ENCODE assay signal across 11 mouse cellular contexts in genomic region chr1:75449377-75450135, GRCm38 (mm10). TPM values are rescaled to one million over a fixed set of nuclear protein-coding genes. Genes with fewer than 3 reads are reported as not detected.
A peak's percentile ranks its signal among the peaks of the same experiment; 100 is the strongest.
DNase-seq lines count a peak whose midpoint lies in the region; ATAC-seq and TF ChIP-seq lines count a peak whose summit lies in the region.
"Had no signal": no experiment of that assay in that cellular context is flagged by ENCODE, and none has a peak within 500 bp of the region (broad histone marks: within the 10 kb centered on the region; RNA-seq: fewer than 3 reads in every experiment).

No protein-coding gene starts in this region.

- no peak overlapping the region for H3K9ac ChIP-seq in heart, embryonic 12.5 days
- H3K9ac ChIP-seq in embryonic facial prominence, embryonic 13.5 days = peak overlapping the region; percentile 68; the same call in 1 of the 2 replicates
- peak overlapping the region; percentile 54; the same call in 1 of the 2 replicates for H3K9ac ChIP-seq in intestine, embryonic 16.5 days (ENCODE audit: low read depth, low read length)
- H3K9ac ChIP-seq in midbrain, embryonic 15.5 days = peak overlapping the region; percentile 66; the same call in 1 of the 2 replicates

- peaks cover 89% of the 10 kb centered on the region for H3K27me3 ChIP-seq in heart, embryonic 12.5 days (replicated peaks)
- peaks cover 97% of the 10 kb centered on the region for H3K27me3 ChIP-seq in embryonic facial prominence, embryonic 13.5 days
- peaks cover 68% of the 10 kb centered on the region for H3K27me3 ChIP-seq in intestine, embryonic 16.5 days (replicated peaks; ENCODE audit: control insufficient read depth, insufficient read depth, low read length)
- H3K27me3 ChIP-seq in midbrain, embryonic 15.5 days (replicated peaks) = peaks cover 15% of the 10 kb centered on the region

- TF ChIP-seq CTCF in lung, adult 2 months (IDR thresholded peaks at IDR 0.05; ENCODE audit: insufficient read depth, low read length) = no peak

- TF ChIP-seq POLR2A in lung, adult 2 months (IDR thresholded peaks at IDR 0.05; ENCODE audit: borderline replicate concordance, extremely low read depth, low read depth, low read length) = no peak

- WGBS in heart, embryonic 12.5 days = 4% methylated on average over 8 of the region's 8 CpGs
- 6% methylated on average over 8 of the region's 8 CpGs for WGBS in embryonic facial prominence, embryonic 13.5 days
- 13% methylated on average over 8 of the region's 8 CpGs for WGBS in intestine, embryonic 16.5 days
- WGBS in midbrain, embryonic 15.5 days = 2% methylated on average over 8 of the region's 8 CpGs
- WGBS in lung, adult 2 months = 9% methylated on average over 8 of the region's 8 CpGs

- no peak for DNase-seq in heart, adult 18-20 months
- no peak for DNase-seq in right cerebral cortex, postnatal 25 days
- no peak for DNase-seq in adrenal gland, postnatal 4 days (ENCODE audit: low spot score in 2 of 2)
- DNase-seq in lung, adult 2 months = no peak
- DNase-seq: kidney, adult 18-20 months; thymus, postnatal 25 days had no signal

- H3K4me2 ChIP-seq in heart, embryonic 12.5 days = peak overlapping the region; percentile 71
- peak overlapping the region; percentile 63 for H3K4me2 ChIP-seq in embryonic facial prominence, embryonic 13.5 days
- peak overlapping the region; percentile 47; the same call in 1 of the 2 replicates for H3K4me2 ChIP-seq in intestine, embryonic 16.5 days (ENCODE audit: low read depth, low read length)
- H3K4me2 ChIP-seq in midbrain, embryonic 15.5 days = peak overlapping the region; percentile 78

- H3K9me3 ChIP-seq in heart, embryonic 12.5 days (replicated peaks) = no peaks in the 10 kb centered on the region
- no peaks in the 10 kb centered on the region for H3K9me3 ChIP-seq in embryonic facial prominence, embryonic 13.5 days
- H3K9me3 ChIP-seq in intestine, embryonic 16.5 days (ENCODE audit: control insufficient read depth, low read length) = no peaks in the 10 kb centered on the region
- H3K9me3 ChIP-seq in midbrain, embryonic 15.5 days = no peaks in the 10 kb centered on the region

- H3K4me3 ChIP-seq in heart, embryonic 12.5 days = 0 out of 2 replicates have a peak overlapping the region, but pooled peaks have one; percentile 36
- 0 out of 2 replicates have a peak overlapping the region, but pooled peaks have one; percentile 36 for H3K4me3 ChIP-seq in embryonic facial prominence, embryonic 13.5 days
- peak overlapping the region; percentile 26; the same call in 1 of the 2 replicates for H3K4me3 ChIP-seq in intestine, embryonic 16.5 days (ENCODE audit: low read length)
- peak overlapping the region; percentile 44 for H3K4me3 ChIP-seq in midbrain, embryonic 15.5 days
- H3K4me3 ChIP-seq in lung, adult 2 months (replicated peaks; ENCODE audit: extremely low read depth, low read depth, low read length) = no peak overlapping the region

- ATAC-seq in heart, embryonic 12.5 days (ENCODE audit: insufficient number of reproducible peaks, low FRiP score) = no peak
- no peak for ATAC-seq in embryonic facial prominence, embryonic 13.5 days (ENCODE audit: insufficient number of reproducible peaks, insufficient read depth, low FRiP score, low TSS enrichment, low read depth)
- no peak for ATAC-seq in intestine, embryonic 16.5 days
- ATAC-seq in midbrain, embryonic 15.5 days (replicated peaks) = no peak

- H3K4me1 ChIP-seq in heart, embryonic 12.5 days (replicated peaks) = peaks cover 68% of the 10 kb centered on the region
- peaks cover 71% of the 10 kb centered on the region for H3K4me1 ChIP-seq in embryonic facial prominence, embryonic 13.5 days
- H3K4me1 ChIP-seq in intestine, embryonic 16.5 days (ENCODE audit: control insufficient read depth, insufficient read depth, low read length) = peaks cover 52% of the 10 kb centered on the region
- peaks cover 71% of the 10 kb centered on the region for H3K4me1 ChIP-seq in midbrain, embryonic 15.5 days
- no peaks in the 10 kb centered on the region for H3K4me1 ChIP-seq in lung, adult 2 months (ENCODE audit: control insufficient read depth, insufficient read depth, low read length)

- no peaks in the 10 kb centered on the region for H3K36me3 ChIP-seq in heart, embryonic 12.5 days
- no peaks in the 10 kb centered on the region for H3K36me3 ChIP-seq in embryonic facial prominence, embryonic 13.5 days
- no peaks in the 10 kb centered on the region for H3K36me3 ChIP-seq in intestine, embryonic 16.5 days (ENCODE audit: control insufficient read depth, insufficient read depth, low read length)
- no peaks in the 10 kb centered on the region for H3K36me3 ChIP-seq in midbrain, embryonic 15.5 days (replicated peaks)

- no peak overlapping the region for H3K27ac ChIP-seq in heart, embryonic 12.5 days (ENCODE audit: poor library complexity, severe bottlenecking)
- no peak overlapping the region for H3K27ac ChIP-seq in embryonic facial prominence, embryonic 13.5 days
- H3K27ac ChIP-seq in intestine, embryonic 16.5 days (ENCODE audit: low read length) = no peak overlapping the region
- H3K27ac ChIP-seq in midbrain, embryonic 15.5 days = peak overlapping the region; percentile 82

RNA-seq across cellular contexts. Expression of gene Asic4, which starts 0.7 kb away (rescaled TPM):
- 0.24 and 0.33 TPM in 2 replicates for polyA plus RNA-seq in heart, embryonic 12.5 days (2016; fragmentation: Nextera tagmentation; extraction: Ambion mirVana)
- not detected for total RNA-seq in heart, adult 18-20 months (2021)
- polyA plus RNA-seq in embryonic facial prominence, embryonic 13.5 days (2015; fragmentation: Nextera tagmentation; extraction: Ambion mirVana) = 0.30 and 0.45 TPM in 2 replicates
- 2.0 and 2.4 TPM in 2 replicates for polyA plus RNA-seq in intestine, embryonic 16.5 days (2015; fragmentation: Nextera tagmentation; extraction: Ambion mirVana)
- polyA plus RNA-seq in midbrain, embryonic 15.5 days (2015; fragmentation: Nextera tagmentation; extraction: Ambion mirVana) = 64.4 and 73.2 TPM in 2 replicates
- total RNA-seq in adrenal gland, postnatal 4 days (2021) = 10 to 100 TPM; 10.4 to 11.9 TPM
- polyA plus RNA-seq in lung, adult 2 months (2012; rRNA removed) = 0.05 TPM in 1 of 2 replicates, not detected in the other
- total RNA-seq: monocyte, adult 5-6 weeks had no signal

RNA-seq across cellular contexts. Expression of gene Gmppa, which starts 13.8 kb away (rescaled TPM):
- 67.7 and 69.1 TPM in 2 replicates for polyA plus RNA-seq in heart, embryonic 12.5 days (2016; fragmentation: Nextera tagmentation; extraction: Ambion mirVana)
- 10 to 100 TPM; 34.5 to 38.2 TPM for total RNA-seq in heart, adult 18-20 months (2021)
- 74.2 and 83.0 TPM in 2 replicates for polyA plus RNA-seq in embryonic facial prominence, embryonic 13.5 days (2015; fragmentation: Nextera tagmentation; extraction: Ambion mirVana)
- polyA plus RNA-seq in intestine, embryonic 16.5 days (2015; fragmentation: Nextera tagmentation; extraction: Ambion mirVana) = 134 and 137 TPM in 2 replicates
- polyA plus RNA-seq in midbrain, embryonic 15.5 days (2015; fragmentation: Nextera tagmentation; extraction: Ambion mirVana) = 86.1 and 98.7 TPM in 2 replicates
- total RNA-seq in adrenal gland, postnatal 4 days (2021) = 10 to 100 TPM; 71.3 to 82.4 TPM
- 106 and 125 TPM in 2 replicates for polyA plus RNA-seq in lung, adult 2 months (2012; rRNA removed)

RNA-seq across cellular contexts. Expression of gene Chpf, which starts 29.6 kb away (rescaled TPM):
- 35.2 and 37.8 TPM in 2 replicates for polyA plus RNA-seq in heart, embryonic 12.5 days (2016; fragmentation: Nextera tagmentation; extraction: Ambion mirVana)
- total RNA-seq in heart, adult 18-20 months (2021) = 10 to 100 TPM; 22.0 to 22.4 TPM
- polyA plus RNA-seq in embryonic facial prominence, embryonic 13.5 days (2015; fragmentation: Nextera tagmentation; extraction: Ambion mirVana) = 30.6 and 31.5 TPM in 2 replicates
- 25.2 and 28.8 TPM in 2 replicates for polyA plus RNA-seq in intestine, embryonic 16.5 days (2015; fragmentation: Nextera tagmentation; extraction: Ambion mirVana)
- polyA plus RNA-seq in midbrain, embryonic 15.5 days (2015; fragmentation: Nextera tagmentation; extraction: Ambion mirVana) = 42.3 and 45.8 TPM in 2 replicates
- 10 to 100 TPM; 60.3 to 62.6 TPM for total RNA-seq in adrenal gland, postnatal 4 days (2021)
- polyA plus RNA-seq in lung, adult 2 months (2012; rRNA removed) = 89.7 and 127 TPM in 2 replicates

RNA-seq across cellular contexts. Expression of gene Tmem198, which starts 29.8 kb away (rescaled TPM):
- polyA plus RNA-seq in heart, embryonic 12.5 days (2016; fragmentation: Nextera tagmentation; extraction: Ambion mirVana) = 0.41 and 0.49 TPM in 2 replicates
- under 1 TPM; 0.30 to 0.46 TPM for total RNA-seq in heart, adult 18-20 months (2021)
- 1.1 and 1.5 TPM in 2 replicates for polyA plus RNA-seq in embryonic facial prominence, embryonic 13.5 days (2015; fragmentation: Nextera tagmentation; extraction: Ambion mirVana)
- 1.5 and 1.9 TPM in 2 replicates for polyA plus RNA-seq in intestine, embryonic 16.5 days (2015; fragmentation: Nextera tagmentation; extraction: Ambion mirVana)
- 59.2 and 60.0 TPM in 2 replicates for polyA plus RNA-seq in midbrain, embryonic 15.5 days (2015; fragmentation: Nextera tagmentation; extraction: Ambion mirVana)
- total RNA-seq in adrenal gland, postnatal 4 days (2021) = 1 to 10 TPM; 4.0 to 5.0 TPM
- 5.2 and 7.4 TPM in 2 replicates for polyA plus RNA-seq in lung, adult 2 months (2012; rRNA removed)

RNA-seq across cellular contexts. Expression of gene Obsl1, which starts 56.7 kb away (rescaled TPM):
- polyA plus RNA-seq in heart, embryonic 12.5 days (2016; fragmentation: Nextera tagmentation; extraction: Ambion mirVana) = 137 and 147 TPM in 2 replicates
- 100 to 1,000 TPM; 107 to 108 TPM for total RNA-seq in heart, adult 18-20 months (2021)
- 62.3 and 67.1 TPM in 2 replicates for polyA plus RNA-seq in embryonic facial prominence, embryonic 13.5 days (2015; fragmentation: Nextera tagmentation; extraction: Ambion mirVana)
- 38.7 and 42.7 TPM in 2 replicates for polyA plus RNA-seq in intestine, embryonic 16.5 days (2015; fragmentation: Nextera tagmentation; extraction: Ambion mirVana)
- 29.3 and 31.9 TPM in 2 replicates for polyA plus RNA-seq in midbrain, embryonic 15.5 days (2015; fragmentation: Nextera tagmentation; extraction: Ambion mirVana)
- 100 to 1,000 TPM; 241 to 242 TPM for total RNA-seq in adrenal gland, postnatal 4 days (2021)
- 20.7 and 26.1 TPM in 2 replicates for polyA plus RNA-seq in lung, adult 2 months (2012; rRNA removed)
- total RNA-seq: monocyte, adult 5-6 weeks had no signal

Comparison
In these comparisons a context has a peak if more than half of its experiments do, and no peak if none do; other contexts are left out.
1. RNA of gene Asic4, which starts 0.7 kb away (polyA plus RNA-seq): 64.4 to 73.2 TPM in midbrain, embryonic 15.5 days; 2.0 to 2.4 TPM in intestine, embryonic 16.5 days, 0.30 to 0.45 TPM in embryonic facial prominence, embryonic 13.5 days, 0.24 to 0.33 TPM in heart, embryonic 12.5 days and 0.05 TPM in lung, adult 2 months; every median in the first group is over 10 times any median in the second.
2. Peak in every context shown above with its lines, with median percentiles within 50 percentile points of each other: H3K4me2 ChIP-seq.